Mouse (Mus musculus) cerebellum, postnatal 14 days (tissue): ENCODE measurements around the gene Vmn1r120.
"Not testable (repeated sequence)": the region's sequence is repeated elsewhere in the genome, so short reads cannot be mapped to it uniquely, and the experiment has no call there.

Source experiments
- DNase-seq, 2 experiments: peaks; one replicate each; pipeline ENCODE4 v3.0.0; 2021; ENCODE audit warnings: mixed read lengths in 2 of 2

The Vmn1r120 gene

DNA sequence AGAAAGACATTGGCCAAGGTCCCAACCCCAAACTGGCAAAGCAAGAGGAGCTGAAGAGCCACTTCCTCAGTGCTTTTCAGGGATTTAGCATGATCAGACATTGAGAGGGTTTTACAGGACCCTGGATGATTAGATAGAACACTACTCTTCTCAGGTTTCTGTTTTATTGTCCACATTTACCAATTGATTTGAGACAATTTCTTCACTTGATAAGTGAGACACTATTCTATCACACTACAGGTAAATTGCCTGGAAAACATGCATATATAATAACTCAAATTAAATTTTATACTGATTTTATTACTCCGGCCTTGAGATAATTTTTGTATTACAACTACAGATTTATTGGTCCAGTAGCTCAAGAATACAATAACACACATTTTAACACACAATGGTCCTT lies at the start of gene Vmn1r120:
Vmn1r120 (minus strand) TSS at position 101 of the 400 bp plus-strand sequence.
- not testable (repeated sequence) for DNase-seq

DNA sequence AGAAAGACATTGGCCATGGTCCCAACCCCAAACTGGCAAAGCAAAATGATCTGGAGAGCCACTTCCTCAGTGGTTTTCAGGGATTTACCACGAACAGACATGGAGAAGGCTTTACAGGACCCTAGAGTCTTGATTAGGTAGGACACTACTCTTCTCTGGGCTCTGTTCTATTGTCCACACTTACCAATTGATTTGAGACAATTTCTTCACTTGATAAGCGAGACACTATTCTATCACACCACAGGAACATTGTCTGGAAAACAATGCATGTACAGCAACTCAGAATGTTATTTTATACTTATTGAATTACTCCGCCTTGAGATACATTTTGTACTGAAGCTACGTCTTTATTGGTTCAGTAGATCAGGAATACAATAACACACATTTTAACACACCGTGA lies 44.8 kb upstream of the Vmn1r120 start, which contains the start of gene Vmn1r121:
Vmn1r121 (minus strand) TSS at position 101 of the 400 bp plus-strand sequence.
- DNase-seq, result not testable (repeated sequence)

DNA sequence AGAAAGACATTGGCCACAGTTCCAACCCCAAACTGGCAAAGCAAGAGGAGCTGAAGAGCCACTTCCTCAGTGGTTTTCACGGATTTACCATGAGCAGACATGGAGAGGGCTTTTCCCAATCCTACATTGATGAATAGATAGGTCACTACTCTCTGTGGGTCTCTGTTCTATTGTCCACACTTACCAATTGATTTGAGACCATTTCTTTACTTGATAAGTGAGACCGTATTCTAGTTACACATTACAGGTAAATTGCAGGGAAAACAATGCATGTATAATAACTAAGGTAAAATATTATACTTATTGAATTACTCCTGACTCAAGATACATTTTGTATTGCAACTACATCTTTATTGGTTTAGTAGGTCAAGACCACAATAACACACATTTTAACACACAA lies 41.2 kb downstream of the Vmn1r120 start, which contains the start of gene Vmn1r119:
Vmn1r119 (minus strand) TSS at position 101 of the 400 bp plus-strand sequence.
- DNase-seq, result not testable (repeated sequence)
